In genomic region chr4:70534891-70535269, GRCm38 (mm10) we compare ENCODE assay signal across 8 mouse cellular contexts. TPM values are rescaled to one million over a fixed set of nuclear protein-coding genes. Genes with fewer than 3 reads are reported as not detected.
DNase-seq lines count a peak whose midpoint lies in the region; ATAC-seq lines count a peak whose summit lies in the region.

TSS of gene Megf9 (minus strand) at chr4:70534995.

- H3K4me1 ChIP-seq in megakaryocyte, embryonic 14.5 days = peaks cover 31% of the 10 kb centered on the region

- ATAC-seq in inflammation-experienced regulatory T-cells, adult 6 months = peak; percentile 97

- H3K4me3 ChIP-seq in megakaryocyte, embryonic 14.5 days (replicated peaks) = peak within 1 kb of the TSS; percentile 94

- H3K9me3 ChIP-seq in megakaryocyte, embryonic 14.5 days = no peaks in the 10 kb centered on the region

- peak; percentile 99 for DNase-seq in adrenal gland, adult 2 months
- DNase-seq in embryo, embryonic 11 days = peak; percentile 99
- peak; percentile 99 for DNase-seq in gastrocnemius, postnatal 25 days
- DNase-seq in left cerebral cortex, adult 9 months (ENCODE audit: low spot score in 2 of 2) = peak; percentile 95 to 98
- peak; percentile 98 for DNase-seq in right cerebral cortex, adult 2 months (ENCODE audit: low spot score in 2 of 2)
- DNase-seq in urinary bladder, postnatal 10 days (ENCODE audit: low spot score) = peak; percentile 95

- no peaks in the 10 kb centered on the region for H3K36me3 ChIP-seq in megakaryocyte, embryonic 14.5 days (replicated peaks; ENCODE audit: low read length)

- peaks cover 12% of the 10 kb centered on the region for H3K27me3 ChIP-seq in megakaryocyte, embryonic 14.5 days (replicated peaks)

RNA-seq across cellular contexts. Expression of gene Megf9, which starts in this region (rescaled TPM):
- total RNA-seq in adrenal gland, adult 2 months (2021) = 10 to 100 TPM; 29.3 to 35.6 TPM
- polyA plus RNA-seq in adrenal gland, adult 2 months (2012; rRNA removed) = 51.5 and 54.6 TPM in 2 replicates
- 1 to 10 TPM; 3.9 to 5.7 TPM for total RNA-seq in gastrocnemius, postnatal 25 days (2021)
- polyA plus RNA-seq in inflammation-experienced regulatory T-cells, adult 6 months (2017; shearing (Covaris generic)) = under 1 TPM; 0.39 to 0.78 (median 0.70) TPM
- 1.0 and 2.5 TPM in 2 replicates for polyA plus RNA-seq in megakaryocyte, embryonic 14.5 days (2012; ENCODE audit: insufficient read depth, low replicate concordance)

Comparison
In these comparisons a context has a peak if more than half of its experiments do, and no peak if none do; other contexts are left out.
1. Peak in every context shown above with its lines: DNase-seq, ATAC-seq and H3K4me3 ChIP-seq.
2. RNA of gene Megf9 (total RNA-seq): 29.3 to 35.6 TPM in adrenal gland, adult 2 months; 3.9 to 5.7 TPM in gastrocnemius, postnatal 25 days; every median in the first group is over 4 times any median in the second.
3. RNA of gene Megf9 (polyA plus RNA-seq): 51.5 to 54.6 TPM in adrenal gland, adult 2 months; 1.0 to 2.5 TPM in megakaryocyte, embryonic 14.5 days and 0.39 to 0.78 TPM in inflammation-experienced regulatory T-cells, adult 6 months; every median in the first group is over 10 times any median in the second.
4. Peak in ATAC-seq in inflammation-experienced regulatory T-cells, adult 6 months; RNA of the gene not detected or under 1 TPM.